Mouse (Mus musculus) midbrain, embryonic 10.5 days (tissue): ENCODE measurements around the gene Kdm5b. TPM values are rescaled to one million over a fixed set of nuclear protein-coding genes. Genes with fewer than 3 reads are reported as not detected.
"Not testable (repeated sequence)": the region's sequence is repeated elsewhere in the genome, so short reads cannot be mapped to it uniquely, and the experiment has no call there.

Experiments
- DNase-seq: peaks from one replicate; pipeline ENCODE4 v3.0.0-alpha.2; 2017; ENCODE audit warnings: low spot score
- H3K27ac ChIP-seq: fragments of 300-500 bp; sonication (generic); replicated peaks from 2 replicates; pipeline ENCODE4 v1.5.1; 2016; ENCODE audit warnings: mild to moderate bottlenecking
- H3K27me3 ChIP-seq: fragments of 300-500 bp; sonication (generic); 2 replicates; pipeline ENCODE4 v1.6.1; 2016; ENCODE audit warnings: low read depth, mild to moderate bottlenecking; ENCODE audit not compliant: poor library complexity, severe bottlenecking
- H3K36me3 ChIP-seq: fragments of 300-500 bp; sonication (generic); 2 replicates; pipeline ENCODE4 v1.6.1; 2016; ENCODE audit warnings: mild to moderate bottlenecking, moderate library complexity
- H3K4me1 ChIP-seq: fragments of 300-500 bp; sonication (generic); 2 replicates; pipeline ENCODE4 v1.6.1; 2016
- H3K4me3 ChIP-seq: fragments of 300-500 bp; sonication (generic); 2 replicates; pipeline ENCODE4 v1.5.1; 2016; ENCODE audit warnings: mild to moderate bottlenecking, moderate library complexity
- H3K9me3 ChIP-seq: fragments of 300-500 bp; sonication (generic); replicated peaks from 2 replicates; pipeline ENCODE4 v1.6.1; 2016; ENCODE audit warnings: mild to moderate bottlenecking
- WGBS: fragments of 180-500 bp; shearing (Covaris S2); methylation state at CpG from one replicate; pipeline ENCODE4 v1.1.7; 2016; 5-methylcytosine and 5-hydroxymethylcytosine counted together
- polyA plus RNA-seq: library from polyadenylated mRNA; unstranded; fragments of >200 nt; fragmentation: Nextera tagmentation; extraction: Ambion mirVana; gene quantifications from 2 replicates; pipeline ENCODE4 v1.2.1, GENCODE M21; 2016

The Kdm5b gene
- polyA plus RNA-seq = 60.9 and 69.2 TPM in 2 replicates

DNA sequence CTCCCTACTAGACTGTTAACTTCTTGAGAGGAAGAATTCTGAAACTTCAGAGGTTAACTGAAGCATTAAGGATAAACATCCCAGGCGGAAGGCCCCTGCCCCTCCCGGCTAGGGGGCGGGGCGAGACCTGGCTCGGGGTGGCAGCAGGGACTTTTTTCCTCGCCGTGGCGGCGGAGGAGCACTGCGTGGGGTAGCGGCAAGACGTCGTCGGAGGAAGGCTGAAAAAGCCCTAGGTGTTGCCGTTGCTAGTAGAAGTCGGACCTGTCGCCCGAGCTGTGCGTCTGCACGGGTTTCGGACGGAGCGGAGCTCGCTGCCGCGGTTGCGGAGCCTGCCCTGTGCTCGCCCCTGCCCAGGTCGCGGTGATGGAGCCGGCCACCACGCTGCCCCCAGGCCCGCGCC lies at the start of gene Kdm5b:
TSS of gene Kdm5b (plus strand) at position 196 of the 400 bp plus-strand sequence.
- peaks cover 9% of the 10 kb centered on the region for H3K27me3 ChIP-seq
- H3K4me3 ChIP-seq = peak within 1 kb of the TSS; percentile 98
- no peaks in the 10 kb centered on the region for H3K36me3 ChIP-seq
- no peaks in the 10 kb centered on the region for H3K9me3 ChIP-seq
- peaks cover 57% of the 10 kb centered on the region for H3K4me1 ChIP-seq
- WGBS = under 1% methylated on average over 33 of the region's 34 CpGs
- peak within 1 kb of the TSS; percentile 99 for H3K27ac ChIP-seq
- DNase-seq = peak; percentile 90

- no peak overlapping the region for H3K27ac ChIP-seq
- no peak overlapping the region for H3K4me3 ChIP-seq
- no peaks in the 10 kb centered on the region for H3K9me3 ChIP-seq
- peaks cover 14% of the 10 kb centered on the region for H3K36me3 ChIP-seq
- H3K27me3 ChIP-seq = peaks cover 49% of the 10 kb centered on the region
- peaks cover 30% of the 10 kb centered on the region for H3K4me1 ChIP-seq
- WGBS = 77% methylated on average over 4 of the region's 4 CpGs
- no peak for DNase-seq
These were observed 47.8 kb upstream of the Kdm5b start for GRCm38 (mm10) chr1:134512183-134512582.

GRCm38 (mm10) chr1:134512584-134512983 lies 47.4 kb upstream of the Kdm5b start:
- H3K27me3 ChIP-seq = peaks cover 49% of the 10 kb centered on the region
- DNase-seq = no peak
- 65% methylated on average over 6 of the region's 6 CpGs for WGBS
- H3K9me3 ChIP-seq = no peaks in the 10 kb centered on the region
- peaks cover 31% of the 10 kb centered on the region for H3K4me1 ChIP-seq
- H3K36me3 ChIP-seq = peaks cover 10% of the 10 kb centered on the region
- peak overlapping the region; percentile 56; the same call in 1 of the 2 replicates for H3K4me3 ChIP-seq
- H3K27ac ChIP-seq = no peak overlapping the region

DNA sequence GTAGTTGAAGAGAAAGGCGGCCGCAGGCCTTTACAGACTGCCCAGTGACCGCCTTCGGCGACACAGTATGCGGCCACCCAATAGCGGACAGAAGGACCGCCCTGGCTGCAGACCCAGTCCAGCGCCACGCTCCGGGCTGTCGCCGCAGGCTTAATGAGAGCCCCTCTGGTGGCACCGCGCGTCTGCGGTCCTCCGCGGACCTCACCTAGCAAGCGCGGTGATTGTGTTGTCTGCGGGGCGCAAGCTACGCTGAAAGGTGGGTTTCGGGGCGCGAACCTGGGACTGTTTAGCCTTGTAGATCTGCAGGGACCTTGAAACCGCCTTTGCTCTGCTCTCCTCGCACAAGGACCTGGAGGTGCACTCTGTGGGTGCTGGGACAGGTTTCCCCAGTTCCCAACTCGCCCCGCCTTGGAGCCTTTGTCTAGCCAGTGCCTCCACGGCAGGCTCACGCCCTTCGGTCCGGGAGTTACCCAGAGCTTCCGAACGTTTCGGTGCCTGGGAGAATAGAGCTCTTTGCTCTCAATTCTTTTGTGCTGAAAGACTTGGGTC lies 46.6 kb upstream of the Kdm5b start:
- WGBS = 1% methylated on average over 38 of the region's 38 CpGs
- Histone ChIP-seq H3K27ac (peak overlapping the region; percentile 61), H3K27me3 (peaks cover 49% of the 10 kb centered on the region), H3K9me3 (no peaks in the 10 kb centered on the region), H3K36me3 (peaks cover 2% of the 10 kb centered on the region), H3K4me1 (peaks cover 31% of the 10 kb centered on the region), H3K4me3 (peak overlapping the region; percentile 56)
- DNase-seq = peak; percentile 57

GRCm38 (mm10) chr1:134513876-134514590 lies 45.9 kb upstream of the Kdm5b start:
- H3K27me3 ChIP-seq = peaks cover 49% of the 10 kb centered on the region
- no peaks in the 10 kb centered on the region for H3K9me3 ChIP-seq
- H3K4me1 ChIP-seq = peaks cover 31% of the 10 kb centered on the region
- H3K27ac ChIP-seq = peak overlapping the region; percentile 61; the same call in 1 of the 2 replicates
- no peaks in the 10 kb centered on the region for H3K36me3 ChIP-seq
- WGBS = 47% methylated on average over 16 of the region's 16 CpGs
- DNase-seq = no peak
- peak overlapping the region; percentile 56 for H3K4me3 ChIP-seq

GRCm38 (mm10) chr1:134515891-134516290 lies 44.1 kb upstream of the Kdm5b start:
- 83% methylated on average over 2 of the region's 2 CpGs for WGBS
- Histone ChIP-seq H3K4me1 (peaks cover 31% of the 10 kb centered on the region), H3K27me3 (peaks cover 49% of the 10 kb centered on the region), H3K4me3 (no peak overlapping the region), H3K9me3 (no peaks in the 10 kb centered on the region), H3K36me3 (no peaks in the 10 kb centered on the region), H3K27ac (peak overlapping the region; percentile 58)
- no peak for DNase-seq

DNA sequence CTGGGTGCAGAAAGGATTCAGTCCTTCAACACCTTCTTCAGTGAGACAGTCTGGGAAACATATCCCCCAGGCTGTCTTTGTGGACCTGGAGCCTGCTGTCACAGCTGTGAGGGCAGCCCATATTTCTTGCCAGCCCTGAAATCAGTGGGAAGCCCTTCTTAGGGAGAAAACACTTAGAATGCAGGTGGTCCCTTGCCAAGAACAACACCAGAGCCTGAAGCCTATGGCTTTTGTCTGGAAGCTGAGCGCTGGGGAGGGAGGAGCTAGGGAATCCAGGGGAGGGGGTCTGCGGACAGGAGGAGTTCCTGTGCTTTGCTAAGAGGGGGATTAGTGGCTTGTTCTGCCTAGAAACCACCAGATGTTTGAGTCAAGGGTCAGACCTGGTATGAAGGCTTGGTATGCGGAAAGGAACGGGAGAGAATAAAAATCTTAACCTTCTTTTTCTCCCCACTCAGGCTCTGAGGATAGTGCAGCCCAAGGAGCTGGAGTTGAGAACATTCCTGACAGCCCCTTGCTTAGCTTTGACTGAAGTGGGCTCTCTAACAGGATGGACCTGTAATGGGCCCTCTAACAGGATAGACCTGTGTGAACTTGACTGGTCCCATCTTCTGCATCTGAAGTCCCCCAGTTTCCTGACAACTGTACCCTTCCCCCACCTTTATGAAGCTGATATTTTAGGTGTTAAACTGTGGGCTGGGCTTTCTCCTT lies 43.3 kb upstream of the Kdm5b start:
- H3K27me3 ChIP-seq = peaks cover 44% of the 10 kb centered on the region
- DNase-seq = peak; percentile 70
- 8% methylated on average over 4 of the region's 4 CpGs for WGBS
- H3K27ac ChIP-seq = peak overlapping the region; percentile 58
- H3K36me3 ChIP-seq = no peaks in the 10 kb centered on the region
- H3K9me3 ChIP-seq = no peaks in the 10 kb centered on the region
- H3K4me1 ChIP-seq = peaks cover 31% of the 10 kb centered on the region
- H3K4me3 ChIP-seq = no peak overlapping the region

DNA sequence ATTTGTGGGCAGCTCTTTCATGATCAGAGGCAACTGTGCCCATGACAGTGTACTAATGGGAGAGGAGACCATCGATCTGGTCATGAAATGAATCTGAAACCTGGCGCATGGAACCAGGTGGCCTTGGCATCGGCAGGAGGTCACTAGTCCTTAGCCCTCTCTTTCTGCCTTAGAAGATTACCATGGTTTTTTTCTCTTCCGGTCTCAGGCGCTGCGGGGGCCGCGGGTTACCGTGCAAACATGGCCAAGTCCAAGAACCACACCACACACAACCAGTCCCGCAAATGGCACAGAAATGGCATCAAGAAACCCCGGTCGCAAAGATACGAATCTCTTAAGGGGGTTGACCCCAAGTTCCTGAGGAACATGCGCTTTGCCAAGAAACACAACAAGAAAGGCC lies 42.1 kb upstream of the Kdm5b start:
- Histone ChIP-seq H3K27me3 (peaks cover 32% of the 10 kb centered on the region), H3K4me1 (peaks cover 26% of the 10 kb centered on the region)
- not testable (repeated sequence) for DNase-seq, H3K4me3 ChIP-seq, H3K9me3 ChIP-seq, H3K36me3 ChIP-seq, H3K27ac ChIP-seq
- 96% methylated on average over 14 of the region's 14 CpGs for WGBS

GRCm38 (mm10) chr1:134518677-134519076 lies 41.3 kb upstream of the Kdm5b start:
- 16% methylated on average over 7 of the region's 7 CpGs for WGBS
- no peak overlapping the region for H3K4me3 ChIP-seq

DNA sequence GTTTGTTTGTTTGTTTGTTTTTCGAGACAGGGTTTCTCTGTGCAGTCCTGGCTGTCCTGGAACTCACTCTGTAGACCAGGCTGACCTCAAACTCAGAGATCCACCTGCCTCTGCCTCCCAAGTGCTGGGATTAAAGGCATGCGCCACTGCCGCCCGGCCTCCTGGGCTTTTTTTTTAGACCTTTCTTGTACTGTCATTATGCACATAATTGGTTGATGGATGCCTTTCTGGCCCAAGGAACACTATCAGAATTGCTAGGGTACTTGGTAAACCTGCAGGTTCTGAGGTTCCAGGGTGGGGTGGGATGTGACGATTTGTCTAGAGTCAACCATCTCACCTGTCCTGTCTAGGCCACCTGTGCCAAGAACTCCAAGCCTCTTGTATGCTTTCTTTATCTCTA lies 40.8 kb upstream of the Kdm5b start:
- H3K4me3 ChIP-seq, H3K9me3 ChIP-seq, H3K27ac ChIP-seq, DNase-seq, H3K36me3 ChIP-seq: not testable (repeated sequence)
- H3K27me3 ChIP-seq = peaks cover 18% of the 10 kb centered on the region
- H3K4me1 ChIP-seq = peaks cover 16% of the 10 kb centered on the region
- 95% methylated on average over 5 of the region's 5 CpGs for WGBS

More at GRCm38 (mm10) chr1:134518677-134519076, 41.3 kb upstream of the Kdm5b start:
- Histone ChIP-seq H3K4me1 (peaks cover 18% of the 10 kb centered on the region), H3K36me3 (no peaks in the 10 kb centered on the region), H3K27me3 (peaks cover 24% of the 10 kb centered on the region), H3K9me3 (no peaks in the 10 kb centered on the region), H3K27ac (no peak overlapping the region)
- peak; percentile 67 for DNase-seq

DNA sequence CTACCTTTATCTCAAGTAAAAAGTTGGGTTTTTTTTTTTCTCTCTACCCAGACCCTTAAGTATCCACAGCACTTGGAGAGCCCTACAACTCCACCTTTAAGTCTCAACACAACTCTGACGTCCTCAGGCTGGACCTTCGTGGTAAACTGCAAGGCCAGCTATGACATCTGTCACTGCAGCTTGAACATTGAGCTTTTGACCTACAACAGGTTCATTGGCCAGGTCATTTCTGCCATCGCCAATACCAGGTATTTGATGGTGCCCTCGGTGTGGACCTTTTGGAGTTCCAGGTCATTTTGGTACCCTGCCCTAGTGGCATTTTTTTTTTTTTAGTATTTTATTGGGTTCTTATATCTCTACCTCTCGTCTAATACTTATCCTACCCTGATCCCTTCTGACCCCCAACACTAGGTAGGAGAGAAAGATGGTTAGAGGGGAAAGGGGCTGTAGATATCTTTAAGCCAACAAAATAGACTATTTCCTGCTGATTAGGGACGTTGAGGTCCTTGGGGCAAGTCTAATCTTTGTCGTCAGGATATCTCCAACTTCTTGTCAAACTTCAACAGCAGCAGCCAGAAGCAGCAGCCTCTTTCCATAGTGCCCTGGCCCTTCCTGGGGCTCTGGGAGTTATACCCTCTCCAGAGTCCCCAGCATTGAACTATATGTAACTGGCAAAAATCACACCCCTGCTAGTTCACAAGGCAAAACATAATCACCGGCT lies 39.8 kb upstream of the Kdm5b start:
- Histone ChIP-seq H3K9me3 (no peaks in the 10 kb centered on the region), H3K36me3 (no peaks in the 10 kb centered on the region), H3K27me3 (peaks cover 9% of the 10 kb centered on the region), H3K4me3 (no peak overlapping the region), H3K27ac (no peak overlapping the region), H3K4me1 (peaks cover 16% of the 10 kb centered on the region)
- 88% methylated on average over 8 of the region's 8 CpGs for WGBS
- no peak for DNase-seq

- 85% methylated on average over 7 of the region's 7 CpGs for WGBS
These were observed 38.8 kb upstream of the Kdm5b start for GRCm38 (mm10) chr1:134521163-134521562.

More at GRCm38 (mm10) chr1:134521163-134521562, 38.8 kb upstream of the Kdm5b start:
- Histone ChIP-seq H3K27ac (no peak overlapping the region), H3K36me3 (no peaks in the 10 kb centered on the region), H3K27me3 (no peaks in the 10 kb centered on the region), H3K4me3 (no peak overlapping the region), H3K4me1 (peaks cover 11% of the 10 kb centered on the region), H3K9me3 (no peaks in the 10 kb centered on the region)
- no peak for DNase-seq
